Mouse (Mus musculus) limb, embryonic 12.5 days (tissue): ENCODE measurements around the gene Spata17. TPM values are rescaled to one million over a fixed set of nuclear protein-coding genes. Genes with fewer than 3 reads are reported as not detected.

Source experiments
- ATAC-seq: fragments of 200-750 bp; cut with Nextera tagmentation; 2 replicates; pipeline ENCODE4 v1.8.0; 2017; ENCODE audit warnings: low read depth, moderate TSS enrichment; ENCODE audit not compliant: insufficient number of reproducible peaks, insufficient read depth, low FRiP score, low TSS enrichment
- H3K27ac ChIP-seq: fragments of 300-500 bp; sonication (generic); 2 replicates; pipeline ENCODE4 v1.5.1; 2016; ENCODE audit warnings: mild to moderate bottlenecking, moderate library complexity
- H3K27me3 ChIP-seq: fragments of 300-500 bp; sonication (generic); 2 replicates; pipeline ENCODE4 v1.6.1; 2016; ENCODE audit warnings: mild to moderate bottlenecking, moderate library complexity
- H3K36me3 ChIP-seq: fragments of 300-500 bp; sonication (generic); 2 replicates; pipeline ENCODE4 v1.6.1; 2016; ENCODE audit warnings: mild to moderate bottlenecking, moderate library complexity
- H3K4me1 ChIP-seq: fragments of 300-500 bp; sonication (generic); replicated peaks from 2 replicates; pipeline ENCODE4 v1.6.1; 2016
- H3K4me2 ChIP-seq: fragments of 300-500 bp; sonication (generic); 2 replicates; pipeline ENCODE4 v1.6.1; 2016; ENCODE audit warnings: mild to moderate bottlenecking, moderate library complexity
- H3K4me3 ChIP-seq: fragments of 300-500 bp; sonication (generic); replicated peaks from 2 replicates; pipeline ENCODE4 v1.5.1; 2016; ENCODE audit warnings: mild to moderate bottlenecking
- H3K9ac ChIP-seq: fragments of 300-500 bp; sonication (generic); replicated peaks from 2 replicates; pipeline ENCODE4 v1.6.1; 2016; ENCODE audit warnings: mild to moderate bottlenecking, moderate library complexity
- H3K9me3 ChIP-seq: fragments of 300-500 bp; sonication (generic); 2 replicates; pipeline ENCODE4 v1.6.1; 2016; ENCODE audit warnings: mild to moderate bottlenecking, moderate library complexity
- WGBS: fragments of 180-500 bp; shearing (Covaris S2); methylation state at CpG from one replicate; pipeline ENCODE4 v1.1.7; 2016; 5-methylcytosine and 5-hydroxymethylcytosine counted together
- polyA plus RNA-seq: library from polyadenylated mRNA; unstranded; fragments of >200 nt; fragmentation: Nextera tagmentation; extraction: Ambion mirVana; gene quantifications from 2 replicates; pipeline ENCODE4 v1.2.1, GENCODE M21; 2016

Gene Spata17
- polyA plus RNA-seq, 1 experiment from 2014 or later: 1.1 TPM

DNA sequence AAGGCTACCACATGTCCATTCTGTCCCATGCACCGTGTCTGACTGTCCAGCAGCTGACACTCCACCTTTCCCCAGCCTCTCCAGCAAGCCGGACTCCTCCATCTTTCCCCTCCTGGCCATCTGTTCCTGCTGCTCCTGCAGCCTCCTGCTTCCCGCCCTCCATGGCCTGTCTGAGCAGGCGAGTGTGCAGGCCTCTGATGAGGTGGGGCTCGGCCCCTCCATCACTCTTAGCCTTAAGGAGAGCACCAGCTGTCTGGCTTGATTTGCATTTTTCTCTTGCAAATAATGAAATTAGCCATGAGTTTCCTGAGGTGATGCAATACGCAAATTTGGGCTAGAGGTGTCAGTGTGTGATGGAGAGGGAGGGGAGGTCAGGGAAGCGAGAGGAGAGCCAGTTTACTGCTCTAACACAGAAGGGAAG, 211.8 kb downstream of the Spata17 start:
- H3K36me3 ChIP-seq: no peaks in the 10 kb centered on the region
- no peak overlapping the region for H3K4me3 ChIP-seq
- no peaks in the 10 kb centered on the region for H3K4me1 ChIP-seq
- no peak overlapping the region for H3K27ac ChIP-seq
- no peaks in the 10 kb centered on the region for H3K9me3 ChIP-seq
- no peaks in the 10 kb centered on the region for H3K27me3 ChIP-seq
- H3K9ac ChIP-seq: no peak overlapping the region
- no peak overlapping the region for H3K4me2 ChIP-seq
- no peak for ATAC-seq
- 43% methylated on average over 7 of the region's 7 CpGs for WGBS

DNA sequence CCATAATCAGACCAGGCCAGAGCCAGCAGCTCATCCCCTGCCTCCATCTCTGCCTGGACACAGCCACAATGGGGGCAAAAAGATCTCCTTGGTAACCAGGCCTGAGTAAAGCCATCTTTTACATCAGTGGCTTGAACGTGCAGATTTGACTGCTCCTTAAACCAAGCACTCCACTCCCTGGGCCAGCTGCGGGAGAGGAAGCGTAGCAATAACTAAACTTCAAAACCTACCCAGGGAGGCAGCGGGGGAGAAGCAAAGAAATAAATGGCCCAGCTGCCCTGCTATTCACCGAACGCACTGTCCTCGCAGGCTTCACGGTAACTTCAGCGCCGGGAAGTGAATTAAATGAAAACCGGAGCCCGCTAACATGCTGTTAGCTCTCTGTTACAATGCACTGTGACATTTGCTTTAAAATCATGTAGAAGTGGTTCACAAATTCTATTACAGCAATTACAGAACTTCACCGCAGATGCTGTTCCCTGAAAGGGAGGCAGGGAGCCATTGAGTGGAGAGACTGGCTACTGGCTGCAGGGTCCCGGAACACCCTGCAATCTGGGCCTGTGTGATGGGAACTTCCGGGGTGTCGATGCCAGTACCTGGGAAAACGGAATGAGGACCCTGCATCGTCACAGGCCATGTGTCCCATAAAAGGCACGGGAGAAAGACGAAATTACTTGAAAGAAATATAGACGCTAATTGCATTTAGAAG, 217.5 kb downstream of the Spata17 start:
- 82% methylated on average over 21 of the region's 21 CpGs for WGBS
- no peak overlapping the region for H3K9ac ChIP-seq

More for the DNA sequence above, 217.5 kb downstream of the Spata17 start:
- Histone ChIP-seq H3K36me3 (no peaks in the 10 kb centered on the region), H3K4me2 (no peak overlapping the region), H3K27ac (no peak overlapping the region), H3K9me3 (no peaks in the 10 kb centered on the region), H3K4me3 (no peak overlapping the region), H3K4me1 (no peaks in the 10 kb centered on the region), H3K27me3 (no peaks in the 10 kb centered on the region)
- ATAC-seq: no peak

Other genes with a start within 250 kb of the Spata17 start
- gene D1Pas1, start 248.0 kb downstream of the Spata17 start, polyA plus RNA-seq: 0.09 and 0.18 TPM in 2 replicates
- 24.7 and 29.1 TPM in 2 replicates for gene Gpatch2, start within 50 bp of the Spata17 start, polyA plus RNA-seq